Mouse (Mus musculus): ENCODE measurements around the gene Ticam1.

DNA sequence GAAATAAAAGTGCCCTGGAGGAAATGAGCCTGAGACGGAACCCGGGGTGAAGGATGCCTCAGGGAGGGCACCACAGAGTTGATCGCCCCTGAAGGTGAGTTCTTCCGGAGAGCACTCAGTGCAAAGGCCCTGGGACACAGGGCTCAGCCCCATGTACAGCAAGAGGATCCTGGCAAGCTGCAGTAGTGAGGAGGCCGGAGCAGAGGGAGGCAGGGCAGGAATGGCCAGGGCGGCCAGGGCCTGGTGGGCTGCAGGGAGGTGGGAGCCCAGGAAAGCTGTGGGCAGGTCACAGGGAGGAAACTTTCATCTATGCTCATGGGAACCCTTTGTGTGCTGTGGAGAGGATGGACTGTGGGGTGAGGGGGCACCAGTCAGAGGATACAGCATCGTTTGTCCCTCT lies 3.1 kb downstream of the Ticam1 start:
- TF ChIP-seq CTCF (IDR thresholded peaks at IDR 0.05; ENCODE audit: insufficient read depth, low read depth, low read length) (no peak), POLR2A (IDR thresholded peaks at IDR 0.05; ENCODE audit: insufficient read depth, low read depth, low read length) (no peak)
